Mouse (Mus musculus) testis, adult 2 months (tissue): ENCODE measurements around the gene Ephb6.

ENCODE experiments used
- CTCF ChIP-seq: fragments of 200-500 bp; IDR thresholded peaks from 2 replicates; pipeline ENCODE4 v1.5.1; 2012; ENCODE audit warnings: low read depth, mild to moderate bottlenecking, inconsistent platforms, low read length, moderate library complexity; ENCODE audit not compliant: control insufficient read depth, insufficient read depth, insufficient replicate concordance
- POLR2A ChIP-seq: fragments of 200-500 bp; IDR thresholded peaks from 2 replicates; pipeline ENCODE4 v1.6.1; 2012; ENCODE audit warnings: low read depth, mild to moderate bottlenecking, inconsistent platforms, low read length, moderate library complexity; ENCODE audit not compliant: control insufficient read depth

- TF ChIP-seq POLR2A (no peak), CTCF (no peak)
Measured at GRCm38 (mm10) chr6:41662320-41662719, 57.0 kb downstream of the Ephb6 start.
